Mouse (Mus musculus) urinary bladder, postnatal 36 days (tissue): ENCODE data around the gene Vmn1r213.

Experiments
- DNase-seq, 2 experiments: peaks; one replicate each; pipeline ENCODE4 v3.0.0; 2022; ENCODE audit warnings: low spot score in 2 of 2, mixed read lengths in 1 of 2

The Vmn1r213 gene

GRCm38 (mm10) chr13:23007356-23007755 lies at the start of gene Vmn1r213:
Gene Vmn1r213, plus strand, starts transcription at chr13:23007656.
- no peak for DNase-seq

GRCm38 (mm10) chr13:22990214-22990891 lies 17.1 kb upstream of the Vmn1r213 start:
- no peak for DNase-seq

- DNase-seq: no peak
Observed at GRCm38 (mm10) chr13:22992178-22992700, 15.2 kb upstream of the Vmn1r213 start.

GRCm38 (mm10) chr13:22992721-22993120 lies 14.7 kb upstream of the Vmn1r213 start:
- DNase-seq: no peak

GRCm38 (mm10) chr13:23018158-23018557 lies 10.7 kb downstream of the Vmn1r213 start:
- DNase-seq: no peak

- no peak for DNase-seq
Observed at GRCm38 (mm10) chr13:23024812-23025211, 17.4 kb downstream of the Vmn1r213 start.

GRCm38 (mm10) chr13:23030118-23030517 lies 22.7 kb downstream of the Vmn1r213 start, which contains the start of gene Vmn1r214:
Gene Vmn1r214, plus strand, starts transcription at chr13:23030418.
- no peak for DNase-seq

- DNase-seq: no peak
Observed at GRCm38 (mm10) chr13:23057778-23058177, 50.3 kb downstream of the Vmn1r213 start.
